Mouse (Mus musculus): ENCODE measurements around the gene Nlgn3. TPM values are rescaled to one million over a fixed set of nuclear protein-coding genes. Genes with fewer than 3 reads are reported as not detected.
"Not testable (repeated sequence)": the region's sequence is repeated elsewhere in the genome, so short reads cannot be mapped to it uniquely, and the experiment has no call there.

Gene Nlgn3
- polyA plus RNA-seq, 1 experiment from 2014 or later, result 72.3 TPM

DNA sequence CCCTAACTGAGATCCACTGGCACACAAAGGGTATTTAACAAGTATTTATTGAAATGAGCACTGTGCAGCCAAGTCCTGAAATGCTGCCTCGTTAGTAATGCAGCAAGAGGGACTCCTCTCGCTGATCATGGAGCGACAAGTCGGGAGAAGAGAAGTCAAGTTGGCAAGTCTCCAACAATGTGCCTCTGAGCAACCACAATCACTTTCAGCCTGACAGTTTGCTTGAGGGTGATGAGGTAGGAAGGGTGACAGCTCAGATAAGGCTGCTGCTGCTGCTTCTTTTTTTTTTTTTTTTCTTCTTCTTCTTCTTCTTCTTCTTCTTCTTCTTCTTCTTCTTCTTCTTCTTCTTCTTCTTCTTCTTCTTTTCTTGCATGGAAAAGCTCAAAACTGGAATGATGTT is 52.2 kb downstream of the Nlgn3 start:
- Histone ChIP-seq H3K27ac (ENCODE audit: low read length) (no peak overlapping the region), H3K9me3 (ENCODE audit: control insufficient read depth, low read length) (no peaks in the 10 kb centered on the region), H3K4me3 (replicated peaks; ENCODE audit: low read length) (no peak overlapping the region), H3K36me3 (ENCODE audit: control insufficient read depth, insufficient read depth) (no peaks in the 10 kb centered on the region), H3K4me2 (ENCODE audit: low read length) (no peak overlapping the region), H3K9ac (replicated peaks; ENCODE audit: low read depth, low read length) (no peak overlapping the region), H3K4me1 (replicated peaks; ENCODE audit: control insufficient read depth, insufficient read depth, low read length) (no peaks in the 10 kb centered on the region), H3K27me3 (replicated peaks; ENCODE audit: control insufficient read depth, insufficient read depth, low read length) (no peaks in the 10 kb centered on the region)
- WGBS, result 26% methylated on average over 4 of the region's 4 CpGs
- peak; percentile 71 for ATAC-seq

- not testable (repeated sequence) for H3K36me3 ChIP-seq (ENCODE audit: control insufficient read depth, insufficient read depth); H3K27me3 ChIP-seq (replicated peaks; ENCODE audit: control insufficient read depth, insufficient read depth, low read length); H3K4me1 ChIP-seq (replicated peaks; ENCODE audit: control insufficient read depth, insufficient read depth, low read length); H3K27ac ChIP-seq (ENCODE audit: low read length); ATAC-seq; H3K4me3 ChIP-seq (replicated peaks; ENCODE audit: low read length); H3K4me2 ChIP-seq (ENCODE audit: low read length); H3K9me3 ChIP-seq (ENCODE audit: control insufficient read depth, low read length); H3K9ac ChIP-seq (replicated peaks; ENCODE audit: low read depth, low read length)
- 51% methylated on average over 3 of the region's 4 CpGs for WGBS
These were observed 59.9 kb downstream of the Nlgn3 start for GRCm38 (mm10) chrX:101358902-101359301.

DNA sequence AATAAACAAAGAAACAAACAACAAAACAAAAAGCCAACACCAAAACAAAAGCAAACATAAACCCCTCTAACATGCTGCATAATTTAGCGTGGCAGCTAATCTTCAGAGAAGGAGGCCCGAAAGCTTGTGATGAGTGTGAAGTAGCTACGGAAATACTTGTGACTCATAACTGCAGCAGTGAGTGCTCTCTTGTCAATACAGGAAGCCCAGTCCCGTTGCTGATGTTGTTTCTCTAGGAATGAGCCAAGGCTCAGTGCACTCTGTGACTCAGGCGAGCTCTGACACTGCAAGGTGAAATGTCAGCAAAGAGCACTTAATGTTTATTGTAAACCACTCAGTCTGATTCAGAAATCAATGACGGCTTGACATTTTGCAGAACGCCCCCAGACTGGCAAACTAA is 70.0 kb downstream of the Nlgn3 start:
- Histone ChIP-seq H3K9me3 (ENCODE audit: control insufficient read depth, low read length) (no peaks in the 10 kb centered on the region), H3K27ac (ENCODE audit: low read length) (no peak overlapping the region), H3K4me1 (replicated peaks; ENCODE audit: control insufficient read depth, insufficient read depth, low read length) (no peaks in the 10 kb centered on the region), H3K4me2 (ENCODE audit: low read length) (no peak overlapping the region), H3K27me3 (replicated peaks; ENCODE audit: control insufficient read depth, insufficient read depth, low read length) (no peaks in the 10 kb centered on the region), H3K4me3 (replicated peaks; ENCODE audit: low read length) (no peak overlapping the region), H3K9ac (replicated peaks; ENCODE audit: low read depth, low read length) (no peak overlapping the region), H3K36me3 (ENCODE audit: control insufficient read depth, insufficient read depth) (no peaks in the 10 kb centered on the region)
- 81% methylated on average over 7 of the region's 7 CpGs for WGBS
- ATAC-seq, result no peak

GRCm38 (mm10) chrX:101370573-101370972 is 71.6 kb downstream of the Nlgn3 start:
- H3K4me1 ChIP-seq (replicated peaks; ENCODE audit: control insufficient read depth, insufficient read depth, low read length), result no peaks in the 10 kb centered on the region
- no peaks in the 10 kb centered on the region for H3K36me3 ChIP-seq (ENCODE audit: control insufficient read depth, insufficient read depth)
- H3K9me3 ChIP-seq (ENCODE audit: control insufficient read depth, low read length), result no peaks in the 10 kb centered on the region
- H3K9ac ChIP-seq (replicated peaks; ENCODE audit: low read depth, low read length), result no peak overlapping the region
- no peak overlapping the region for H3K4me3 ChIP-seq (replicated peaks; ENCODE audit: low read length)
- no peak overlapping the region for H3K4me2 ChIP-seq (ENCODE audit: low read length)
- no peak overlapping the region for H3K27ac ChIP-seq (ENCODE audit: low read length)
- ATAC-seq, result no peak
- 67% methylated on average over 3 of the region's 3 CpGs for WGBS
- H3K27me3 ChIP-seq (replicated peaks; ENCODE audit: control insufficient read depth, insufficient read depth, low read length), result no peaks in the 10 kb centered on the region

GRCm38 (mm10) chrX:101372946-101373345 is 74.0 kb downstream of the Nlgn3 start:
- ATAC-seq, result no peak

More at GRCm38 (mm10) chrX:101372946-101373345, 74.0 kb downstream of the Nlgn3 start:
- Histone ChIP-seq H3K4me2 (ENCODE audit: low read length) (no peak overlapping the region), H3K36me3 (ENCODE audit: control insufficient read depth, insufficient read depth) (no peaks in the 10 kb centered on the region), H3K9ac (replicated peaks; ENCODE audit: low read depth, low read length) (no peak overlapping the region), H3K9me3 (ENCODE audit: control insufficient read depth, low read length) (no peaks in the 10 kb centered on the region), H3K4me1 (replicated peaks; ENCODE audit: control insufficient read depth, insufficient read depth, low read length) (no peaks in the 10 kb centered on the region), H3K4me3 (replicated peaks; ENCODE audit: low read length) (no peak overlapping the region), H3K27me3 (replicated peaks; ENCODE audit: control insufficient read depth, insufficient read depth, low read length) (no peaks in the 10 kb centered on the region), H3K27ac (ENCODE audit: low read length) (no peak overlapping the region)
- whole genome bisulfite sequencing, result 77% methylated on average over 5 of the region's 5 CpGs

Other genes with a start within 250 kb of the Nlgn3 start
- gene Tex11, start 239.5 kb upstream of the Nlgn3 start, polyA plus RNA-seq (2015; fragmentation: Nextera tagmentation; extraction: Ambion mirVana), result 0.06 TPM in 1 of 2 replicates, not detected in the other
- 2.1 and 5.1 TPM in 2 replicates for gene Slc7a3, start 213.1 kb upstream of the Nlgn3 start, polyA plus RNA-seq (2015; fragmentation: Nextera tagmentation; extraction: Ambion mirVana)
- gene Snx12, start 76.6 kb upstream of the Nlgn3 start, polyA plus RNA-seq (2015; fragmentation: Nextera tagmentation; extraction: Ambion mirVana), result 49.4 and 52.5 TPM in 2 replicates
- gene Foxo4, start 44.6 kb upstream of the Nlgn3 start, polyA plus RNA-seq (2015; fragmentation: Nextera tagmentation; extraction: Ambion mirVana), result 0.73 and 1.0 TPM in 2 replicates
- gene Gm614, start 35.2 kb upstream of the Nlgn3 start, polyA plus RNA-seq (2015; fragmentation: Nextera tagmentation; extraction: Ambion mirVana), result not detected in 2 replicates
- gene Il2rg, start 30.9 kb upstream of the Nlgn3 start, polyA plus RNA-seq (2015; fragmentation: Nextera tagmentation; extraction: Ambion mirVana), result 4.4 and 6.2 TPM in 2 replicates
- gene Gm20489, start 30.1 kb upstream of the Nlgn3 start, polyA plus RNA-seq (2015; fragmentation: Nextera tagmentation; extraction: Ambion mirVana), result not detected in 2 replicates
- 22.9 and 26.9 TPM in 2 replicates for gene Med12, start 25.1 kb upstream of the Nlgn3 start, polyA plus RNA-seq (2015; fragmentation: Nextera tagmentation; extraction: Ambion mirVana)
- 0.81 and 0.84 TPM in 2 replicates for gene Gjb1, start 77.2 kb downstream of the Nlgn3 start, polyA plus RNA-seq (2015; fragmentation: Nextera tagmentation; extraction: Ambion mirVana)
- 66.6 and 89.2 TPM in 2 replicates for gene Zmym3, start 121.7 kb downstream of the Nlgn3 start, polyA plus RNA-seq (2015; fragmentation: Nextera tagmentation; extraction: Ambion mirVana)
- gene Nono, start 130.2 kb downstream of the Nlgn3 start, polyA plus RNA-seq (2015; fragmentation: Nextera tagmentation; extraction: Ambion mirVana), result 456 and 481 TPM in 2 replicates
- gene Itgb1bp2, start 149.9 kb downstream of the Nlgn3 start, polyA plus RNA-seq (2015; fragmentation: Nextera tagmentation; extraction: Ambion mirVana), result 1.4 and 3.1 TPM in 2 replicates
- 20.2 and 20.8 TPM in 2 replicates for gene Taf1, start 233.6 kb downstream of the Nlgn3 start, polyA plus RNA-seq (2015; fragmentation: Nextera tagmentation; extraction: Ambion mirVana)

All from forebrain, embryonic 16.5 days (tissue).